Mouse (Mus musculus) embryonic facial prominence, embryonic 12.5 days (tissue): ENCODE measurements at regions not wholly inside any gene's neighbourhood (a gene's known extent, or its start where the extent isn't known, plus 50 kb on each side); places are given as distances from the start of the nearest gene placed in this dataset.

Experiments
- ATAC-seq: fragments of 200-750 bp; cut with Nextera tagmentation; 2 replicates; pipeline ENCODE4 v1.8.0; 2017; ENCODE audit not compliant: insufficient number of reproducible peaks, insufficient read depth, low FRiP score, low TSS enrichment
- H3K27ac ChIP-seq: fragments of 300-500 bp; sonication (generic); 2 replicates; pipeline ENCODE4 v1.5.1; 2016; ENCODE audit warnings: mild to moderate bottlenecking
- H3K27me3 ChIP-seq: fragments of 300-500 bp; sonication (generic); 2 replicates; pipeline ENCODE4 v1.6.1; 2016; ENCODE audit warnings: mild to moderate bottlenecking, moderate library complexity
- H3K36me3 ChIP-seq: fragments of 300-500 bp; sonication (generic); 2 replicates; pipeline ENCODE4 v1.6.1; 2016; ENCODE audit warnings: mild to moderate bottlenecking
- H3K4me1 ChIP-seq: fragments of 300-500 bp; sonication (generic); 2 replicates; pipeline ENCODE4 v1.6.1; 2016
- H3K4me2 ChIP-seq: fragments of 300-500 bp; sonication (generic); replicated peaks from 2 replicates; pipeline ENCODE4 v1.6.1; 2016; ENCODE audit warnings: mild to moderate bottlenecking, moderate library complexity
- H3K4me3 ChIP-seq: fragments of 300-500 bp; sonication (generic); 2 replicates; pipeline ENCODE4 v1.5.1; 2016; ENCODE audit warnings: mild to moderate bottlenecking
- H3K9ac ChIP-seq: fragments of 300-500 bp; sonication (generic); 2 replicates; pipeline ENCODE4 v1.6.1; 2016; ENCODE audit warnings: mild to moderate bottlenecking, moderate library complexity
- H3K9me3 ChIP-seq: fragments of 300-500 bp; sonication (generic); 2 replicates; pipeline ENCODE4 v1.6.1; 2016; ENCODE audit warnings: mild to moderate bottlenecking, moderate library complexity
- WGBS: fragments of 180-500 bp; shearing (Covaris S2); methylation state at CpG from one replicate; pipeline ENCODE4 v1.1.7; 2016; 5-methylcytosine and 5-hydroxymethylcytosine counted together

DNA sequence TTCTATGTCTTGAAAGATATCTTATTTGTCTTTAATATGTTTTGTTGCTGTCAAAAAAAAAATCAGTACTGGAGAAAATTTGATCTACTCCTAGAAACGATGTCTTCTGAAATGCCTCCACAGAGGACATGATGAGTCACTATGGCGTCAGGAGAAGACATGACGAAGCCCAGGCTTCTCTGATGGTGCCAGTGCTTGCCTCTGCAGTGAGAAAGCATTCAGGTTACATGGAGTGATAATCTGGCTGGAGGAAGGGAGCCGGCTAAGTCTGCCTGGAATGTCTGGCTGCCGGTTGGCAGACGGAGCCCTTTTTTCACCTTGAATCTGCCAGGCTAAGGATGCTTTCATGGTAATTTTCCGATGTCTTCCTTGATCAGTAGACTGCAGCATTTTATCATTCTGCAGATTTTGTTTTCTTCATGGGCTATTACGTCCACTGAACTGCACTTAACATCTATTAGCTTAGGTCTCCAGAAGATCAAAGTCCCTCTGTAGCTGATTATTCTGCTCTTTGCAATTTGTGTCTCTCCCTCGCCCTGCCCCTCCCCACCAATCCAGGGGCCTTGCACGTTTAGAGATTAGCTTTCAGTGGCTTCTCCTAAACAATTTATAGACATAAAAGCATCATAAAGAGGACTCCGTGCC lies 607.9 kb downstream of the Lmo4 start:
- no peak overlapping the region for H3K4me3 ChIP-seq
- ATAC-seq, result no peak
- no peaks in the 10 kb centered on the region for H3K36me3 ChIP-seq
- H3K9ac ChIP-seq, result no peak overlapping the region
- WGBS, result 11% methylated on average over 11 of the region's 11 CpGs
- no peaks in the 10 kb centered on the region; the same call in 1 of the 2 replicates for H3K27me3 ChIP-seq
- H3K27ac ChIP-seq, result no peak overlapping the region
- H3K4me1 ChIP-seq, result 0 out of 2 replicates have a peak, but pooled peaks cover 4% of the 10 kb centered on the region
- no peak overlapping the region for H3K4me2 ChIP-seq
- H3K9me3 ChIP-seq, result no peaks in the 10 kb centered on the region

DNA sequence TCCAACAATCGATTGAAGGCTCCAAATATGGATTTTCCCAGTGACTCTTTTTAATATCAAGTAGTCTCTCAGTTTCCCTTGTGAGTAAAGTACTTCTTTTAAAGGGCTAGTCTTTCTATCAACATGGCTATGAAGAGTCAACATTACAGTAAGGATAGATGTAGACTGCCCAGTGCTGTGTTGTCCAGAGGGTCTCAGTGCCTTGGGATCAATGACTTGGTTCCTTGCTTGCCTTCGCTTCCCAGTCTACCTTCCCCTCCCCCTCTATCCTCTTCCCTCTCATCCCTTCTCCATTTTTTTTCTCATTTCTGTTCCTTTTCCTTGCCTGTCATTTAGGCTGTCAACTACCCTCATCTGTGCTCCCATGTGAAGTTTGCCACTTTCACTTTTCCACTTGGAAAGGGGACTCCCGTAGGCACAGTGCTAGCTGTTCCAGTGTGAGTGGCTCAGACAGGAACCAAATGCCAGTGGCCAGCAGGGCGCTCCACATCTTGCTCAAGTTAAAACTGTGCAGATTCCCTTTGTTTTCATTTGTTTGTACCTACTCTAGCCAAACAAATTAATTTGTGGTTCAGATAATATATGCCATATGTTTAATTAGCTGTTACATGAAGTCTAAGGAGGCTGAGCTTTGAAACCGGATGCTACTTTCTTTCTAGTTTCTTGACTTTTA lies 608.9 kb downstream of the Lmo4 start:
- Histone ChIP-seq H3K4me3 (no peak overlapping the region), H3K9ac (no peak overlapping the region), H3K36me3 (no peaks in the 10 kb centered on the region), H3K4me1 (0 out of 2 replicates have a peak, but pooled peaks cover 4% of the 10 kb centered on the region), H3K27me3 (no peaks in the 10 kb centered on the region; the same call in 1 of the 2 replicates), H3K4me2 (no peak overlapping the region), H3K9me3 (no peaks in the 10 kb centered on the region), H3K27ac (no peak overlapping the region)
- WGBS, result 51% methylated on average over 5 of the region's 5 CpGs
- ATAC-seq, result no peak

DNA sequence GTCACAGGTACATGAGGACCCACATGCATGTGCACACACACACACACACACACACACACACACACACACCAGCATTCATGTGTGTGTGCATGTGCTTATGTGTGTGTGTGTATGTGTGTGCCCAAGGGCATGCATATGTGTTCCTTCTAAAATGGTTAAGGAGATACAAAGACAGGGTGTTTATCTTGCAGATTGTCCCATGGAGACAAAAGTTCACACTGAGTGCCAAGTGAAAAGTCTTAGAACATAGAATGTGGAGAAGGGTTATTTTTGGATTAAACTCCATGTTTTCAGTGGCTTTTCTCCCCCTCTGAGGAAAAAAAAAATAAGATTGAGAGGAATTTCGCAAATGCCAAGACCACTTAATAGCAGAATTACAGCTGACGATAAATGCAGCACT lies 609.9 kb downstream of the Lmo4 start:
- 0 out of 2 replicates have a peak, but pooled peaks cover 4% of the 10 kb centered on the region for H3K4me1 ChIP-seq
- no peaks in the 10 kb centered on the region for H3K9me3 ChIP-seq
- H3K27ac ChIP-seq, result no peak overlapping the region
- H3K9ac ChIP-seq, result no peak overlapping the region
- 67% methylated on average over 2 of the region's 2 CpGs for WGBS
- ATAC-seq, result no peak
- H3K4me2 ChIP-seq, result no peak overlapping the region
- H3K4me3 ChIP-seq, result no peak overlapping the region
- H3K27me3 ChIP-seq, result no peaks in the 10 kb centered on the region
- no peaks in the 10 kb centered on the region for H3K36me3 ChIP-seq

DNA sequence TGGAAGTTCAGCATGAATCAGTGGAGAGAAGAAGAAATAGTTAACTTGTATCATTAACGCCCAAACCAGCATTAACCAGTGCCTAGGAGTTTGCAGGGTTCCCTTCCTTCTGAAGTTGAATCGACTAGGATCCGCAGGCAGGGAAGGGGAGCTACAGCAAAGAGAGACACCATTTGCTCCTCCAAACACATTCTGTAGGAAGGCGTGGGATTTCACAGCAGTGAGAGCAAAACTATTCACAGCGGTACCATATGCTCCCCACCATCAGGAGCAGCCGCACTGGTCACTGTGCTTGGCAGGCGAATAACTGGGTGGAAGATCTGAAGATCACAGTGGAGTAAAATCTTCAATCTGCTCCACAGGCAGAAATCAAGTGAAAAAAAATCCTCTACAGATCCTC lies 610.3 kb downstream of the Lmo4 start:
- Histone ChIP-seq H3K27me3 (no peaks in the 10 kb centered on the region), H3K9ac (no peak overlapping the region), H3K4me1 (0 out of 2 replicates have a peak, but pooled peaks cover 4% of the 10 kb centered on the region), H3K4me3 (no peak overlapping the region), H3K4me2 (no peak overlapping the region), H3K27ac (no peak overlapping the region), H3K36me3 (no peaks in the 10 kb centered on the region), H3K9me3 (no peaks in the 10 kb centered on the region)
- WGBS, result 81% methylated on average over 7 of the region's 7 CpGs
- no peak for ATAC-seq

DNA sequence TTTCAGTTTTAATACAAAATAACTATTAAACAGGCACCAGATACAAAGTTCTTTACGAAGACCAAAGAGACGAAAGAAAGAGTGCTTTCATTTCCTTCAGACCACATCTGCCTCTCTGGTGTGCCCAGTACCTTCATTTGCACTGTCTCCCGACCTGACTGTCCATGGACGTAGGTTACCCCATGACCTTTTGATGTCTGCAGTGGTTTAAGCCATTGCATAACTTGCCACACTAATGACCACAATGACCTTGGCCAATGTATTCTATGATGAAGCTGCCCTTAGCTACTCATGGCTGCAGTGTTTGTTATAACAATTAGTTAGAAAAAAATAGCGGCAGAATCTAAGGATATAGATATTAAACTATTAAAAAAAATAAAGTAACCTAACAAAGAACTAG lies 618.4 kb downstream of the Lmo4 start:
- Histone ChIP-seq H3K9ac (no peak overlapping the region), H3K27ac (no peak overlapping the region), H3K9me3 (no peaks in the 10 kb centered on the region), H3K4me1 (no peaks in the 10 kb centered on the region), H3K36me3 (no peaks in the 10 kb centered on the region), H3K4me3 (no peak overlapping the region), H3K4me2 (no peak overlapping the region), H3K27me3 (no peaks in the 10 kb centered on the region)
- ATAC-seq, result no peak
- 70% methylated on average over 5 of the region's 5 CpGs for WGBS

DNA sequence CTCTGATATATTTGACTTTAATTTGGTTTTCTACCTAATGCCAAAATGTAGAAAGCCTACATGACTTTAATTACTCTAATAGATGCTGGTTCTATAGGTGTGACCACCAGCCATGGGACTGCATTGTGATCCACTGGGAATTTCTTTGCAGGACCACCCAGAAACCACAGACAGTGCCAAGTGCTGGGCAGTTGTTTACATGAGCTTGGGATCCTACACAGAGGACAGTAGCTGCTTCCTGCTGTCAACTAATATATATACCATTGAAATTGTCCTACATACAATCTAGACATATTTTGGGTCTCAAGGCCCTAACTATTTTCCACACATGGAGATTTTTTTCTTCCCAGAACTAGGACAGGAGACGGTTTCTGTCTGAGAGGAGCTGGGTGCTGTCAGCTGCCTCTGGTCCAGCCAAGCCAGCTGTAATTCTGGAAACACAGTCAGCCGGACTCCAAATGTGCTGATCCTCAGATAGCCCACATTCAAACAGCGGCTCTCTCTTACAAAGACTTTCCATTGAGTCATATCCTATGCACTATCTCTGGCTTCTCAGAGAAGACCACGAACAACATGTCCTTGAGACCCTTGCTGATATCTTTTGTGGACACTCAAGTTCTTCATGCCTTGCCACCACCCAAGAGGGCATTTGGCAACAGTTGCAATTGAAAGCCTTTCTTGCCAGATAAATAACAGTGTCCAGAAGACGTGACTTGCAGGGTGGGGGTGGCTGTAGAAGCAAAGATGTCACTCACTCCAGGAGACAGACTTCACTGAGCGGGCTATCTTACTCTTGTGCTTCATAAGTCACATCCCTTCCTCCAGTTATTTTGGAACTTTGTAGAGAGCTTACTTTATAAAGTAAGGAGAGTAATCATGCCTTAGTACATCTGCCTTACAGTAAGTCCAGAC lies 620.1 kb downstream of the Lmo4 start:
- H3K9me3 ChIP-seq, result no peaks in the 10 kb centered on the region
- no peak overlapping the region for H3K4me2 ChIP-seq
- H3K9ac ChIP-seq, result no peak overlapping the region
- no peak overlapping the region for H3K4me3 ChIP-seq
- H3K27ac ChIP-seq, result no peak overlapping the region
- ATAC-seq, result no peak
- no peaks in the 10 kb centered on the region for H3K36me3 ChIP-seq
- H3K27me3 ChIP-seq, result no peaks in the 10 kb centered on the region
- 0 out of 2 replicates have a peak, but pooled peaks cover under 1% of the 10 kb centered on the region for H3K4me1 ChIP-seq
- 82% methylated on average over 6 of the region's 6 CpGs for WGBS

DNA sequence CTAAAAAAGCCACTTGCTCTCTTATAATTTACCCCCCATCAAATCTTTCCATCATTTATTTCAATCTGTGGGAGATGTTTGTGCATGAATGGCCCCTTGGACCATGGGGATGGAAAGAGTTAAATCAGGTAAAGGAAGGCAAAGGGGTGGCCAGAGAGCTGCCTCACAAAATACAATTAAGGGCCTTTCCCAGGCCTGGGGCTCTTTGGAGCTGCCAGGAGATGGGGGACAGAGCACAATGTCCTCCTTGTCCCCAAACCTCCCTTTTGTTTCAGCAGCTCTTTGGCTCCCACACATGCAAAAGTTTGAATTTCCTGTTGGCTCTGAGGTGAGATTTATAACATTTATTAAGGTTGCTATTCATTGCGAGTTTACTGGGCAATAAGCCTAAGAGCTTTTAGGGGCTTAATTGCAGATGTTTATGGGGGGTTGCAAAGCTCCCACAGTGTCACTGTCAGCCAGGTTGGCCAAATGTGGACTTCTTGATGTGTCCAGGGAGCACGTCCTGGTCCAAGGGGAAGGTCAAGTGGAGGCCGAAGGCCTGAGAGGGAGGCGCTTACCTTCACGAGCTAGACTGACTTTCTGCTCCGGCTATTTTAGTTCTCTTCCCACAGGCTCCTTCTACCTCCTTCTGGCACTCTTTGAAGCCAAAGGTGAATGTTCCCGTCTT lies 628.5 kb downstream of the Lmo4 start:
- Histone ChIP-seq H3K4me1 (peaks cover 11% of the 10 kb centered on the region; the same call in 1 of the 2 replicates), H3K4me3 (no peak overlapping the region), H3K9me3 (no peaks in the 10 kb centered on the region), H3K27me3 (no peaks in the 10 kb centered on the region), H3K4me2 (no peak overlapping the region), H3K9ac (no peak overlapping the region), H3K36me3 (no peaks in the 10 kb centered on the region), H3K27ac (no peak overlapping the region)
- 62% methylated on average over 7 of the region's 7 CpGs for WGBS
- ATAC-seq, result no peak

DNA sequence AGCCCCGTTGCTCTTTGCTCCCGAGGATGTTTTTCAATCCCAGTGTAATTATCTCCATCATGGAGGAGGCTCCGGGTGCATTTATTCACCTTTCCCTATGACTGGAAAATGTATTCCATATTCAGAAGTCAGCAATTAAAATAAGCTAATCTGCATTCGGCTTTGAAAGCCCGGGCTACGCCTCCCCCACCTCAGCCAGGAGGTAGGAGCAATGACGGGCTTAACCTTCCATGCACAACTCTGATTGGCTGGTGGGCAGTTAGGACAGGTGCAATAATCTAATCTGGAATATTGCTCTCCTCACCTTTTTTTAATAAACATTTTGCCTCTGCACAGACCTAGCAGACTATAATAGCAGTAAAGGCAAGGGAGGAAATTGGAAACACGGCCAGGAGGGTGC lies 629.3 kb downstream of the Lmo4 start:
- ATAC-seq, result no peak
- Histone ChIP-seq H3K4me1 (peaks cover 11% of the 10 kb centered on the region; the same call in 1 of the 2 replicates), H3K36me3 (no peaks in the 10 kb centered on the region), H3K27ac (no peak overlapping the region), H3K27me3 (no peaks in the 10 kb centered on the region), H3K4me2 (no peak overlapping the region), H3K9me3 (no peaks in the 10 kb centered on the region), H3K9ac (no peak overlapping the region), H3K4me3 (no peak overlapping the region)
- WGBS, result 87% methylated on average over 8 of the region's 8 CpGs

DNA sequence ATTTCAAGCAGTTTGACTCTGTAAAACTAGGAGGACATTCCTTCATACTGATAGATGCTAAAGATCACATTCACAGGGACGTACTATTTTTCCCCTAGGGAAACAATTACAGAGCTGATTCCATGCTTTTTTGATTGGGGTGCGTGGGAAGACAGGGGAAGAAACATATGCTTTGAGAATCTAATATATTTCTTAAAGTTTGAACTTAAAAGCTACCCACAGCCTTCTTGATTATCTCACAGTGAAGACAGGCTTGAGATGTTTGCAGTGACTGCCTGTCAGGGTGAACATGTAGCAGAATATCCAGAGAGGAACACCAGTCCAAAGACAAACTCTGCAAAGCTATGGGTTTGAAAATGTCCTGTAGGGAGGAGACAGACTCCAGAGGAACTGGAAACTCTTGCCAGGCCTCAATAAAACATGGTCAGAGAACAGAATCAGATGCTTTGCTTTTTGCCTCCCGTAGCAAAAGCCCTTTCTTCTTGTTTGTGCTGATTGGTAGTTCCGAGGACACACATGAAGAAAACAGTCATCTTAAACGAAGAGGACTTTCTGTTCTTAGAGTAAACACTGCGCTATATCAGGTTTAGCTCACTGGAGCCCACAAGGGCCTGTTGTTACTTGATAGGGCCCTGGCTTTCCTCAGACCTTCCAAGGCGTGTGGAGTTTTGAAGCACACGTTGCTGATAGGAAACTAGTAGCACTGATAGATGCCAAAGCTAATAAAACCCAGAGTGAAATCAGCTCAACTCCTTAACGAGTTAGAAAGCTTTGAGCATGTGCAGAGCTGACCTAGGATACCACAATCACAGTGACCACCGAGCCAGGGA lies 630.8 kb downstream of the Lmo4 start:
- 36% methylated on average over 10 of the region's 10 CpGs for WGBS
- no peak for ATAC-seq
- Histone ChIP-seq H3K9ac (no peak overlapping the region), H3K4me2 (no peak overlapping the region), H3K27me3 (no peaks in the 10 kb centered on the region), H3K9me3 (no peaks in the 10 kb centered on the region), H3K27ac (peak overlapping the region; percentile 12; the same call in 1 of the 2 replicates), H3K4me1 (peaks cover 6% of the 10 kb centered on the region; the same call in 1 of the 2 replicates), H3K4me3 (no peak overlapping the region), H3K36me3 (no peaks in the 10 kb centered on the region)

DNA sequence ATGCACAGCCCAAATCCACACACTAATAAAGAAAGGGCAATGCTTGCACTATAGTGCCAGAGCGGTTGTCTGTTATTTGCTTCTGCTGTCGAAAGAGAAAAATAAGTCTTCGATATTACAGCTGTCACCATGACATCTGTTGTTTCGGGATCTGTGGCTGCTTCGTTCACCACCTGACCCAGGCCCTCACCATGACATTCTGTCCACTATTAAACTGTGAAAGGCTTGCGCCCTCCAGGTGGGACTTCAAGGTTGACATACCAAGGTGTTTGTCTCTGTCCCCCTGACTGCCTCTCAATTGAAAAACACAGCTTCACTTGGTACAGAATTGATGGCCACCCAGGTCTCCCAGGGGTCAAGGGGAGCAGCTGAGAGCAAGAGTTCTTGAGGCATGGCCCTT lies 635.1 kb downstream of the Lmo4 start:
- H3K4me3 ChIP-seq, result no peak overlapping the region
- no peaks in the 10 kb centered on the region for H3K36me3 ChIP-seq
- no peak overlapping the region for H3K4me2 ChIP-seq
- no peaks in the 10 kb centered on the region for H3K9me3 ChIP-seq
- H3K27ac ChIP-seq, result no peak overlapping the region
- WGBS, result 69% methylated on average over 6 of the region's 6 CpGs
- no peak overlapping the region for H3K9ac ChIP-seq
- no peaks in the 10 kb centered on the region for H3K27me3 ChIP-seq
- peaks cover 2% of the 10 kb centered on the region; the same call in 1 of the 2 replicates for H3K4me1 ChIP-seq
- no peak for ATAC-seq
